Mouse (Mus musculus): ENCODE measurements around the gene Glipr1l3.

- TF ChIP-seq POLR2A (IDR thresholded peaks at IDR 0.05; ENCODE audit: extremely low read depth, insufficient read depth, low read length) (no peak), CTCF (IDR thresholded peaks at IDR 0.05; ENCODE audit: extremely low read depth, insufficient read depth, low read length) (no peak)
Observed at GRCm38 (mm10) chr10:112138871-112139430, 21.2 kb downstream of the Glipr1l3 start.
